Mouse (Mus musculus): ENCODE measurements around the gene Cox5a. TPM values are rescaled to one million over a fixed set of nuclear protein-coding genes. Genes with fewer than 3 reads are reported as not detected.

Cox5a gene
- total and polyA plus RNA-seq, 2 experiments: 299 to 522 TPM

GRCm38 (mm10) chr9:57552139-57552887, 31.2 kb downstream of the Cox5a start, which contains the start of gene Mpi:
Gene Mpi (minus strand): TSS chr9:57552763.
- Histone ChIP-seq H3K4me3 (ENCODE audit: insufficient read depth, low read depth, low read length) (peak within 1 kb of the TSS; percentile 84), H3K36me3 (ENCODE audit: control insufficient read depth, insufficient read depth, low read length) (no peaks in the 10 kb centered on the region; the same call in 1 of the 2 replicates), H3K27ac (replicated peaks; ENCODE audit: insufficient read depth, low read depth, low read length) (no peak within 1 kb of the TSS), H3K79me2 (ENCODE audit: control insufficient read depth, insufficient read depth, low read length) (no peaks in the 10 kb centered on the region), H3K9ac (ENCODE audit: low read depth, low read length) (peak within 1 kb of the TSS; percentile 90), H3K4me1 (ENCODE audit: control insufficient read depth, insufficient read depth, low read length) (peaks cover 11% of the 10 kb centered on the region), H3K27me3 (ENCODE audit: control insufficient read depth, insufficient read depth, low read length) (no peaks in the 10 kb centered on the region)
- WGBS: under 1% methylated on average over 28 of the region's 28 CpGs
- TF ChIP-seq POLR2A (IDR thresholded peaks at IDR 0.05; ENCODE audit: extremely low read depth, insufficient read depth, low read length) (0 out of 2 replicates have a peak, but pooled peaks have one; percentile 23), CTCF (IDR thresholded peaks at IDR 0.05; ENCODE audit: low read depth, low read length) (no peak)
- peak; percentile 59 for DNase-seq (ENCODE audit: extremely low read depth, low read depth, low spot score)

DNA sequence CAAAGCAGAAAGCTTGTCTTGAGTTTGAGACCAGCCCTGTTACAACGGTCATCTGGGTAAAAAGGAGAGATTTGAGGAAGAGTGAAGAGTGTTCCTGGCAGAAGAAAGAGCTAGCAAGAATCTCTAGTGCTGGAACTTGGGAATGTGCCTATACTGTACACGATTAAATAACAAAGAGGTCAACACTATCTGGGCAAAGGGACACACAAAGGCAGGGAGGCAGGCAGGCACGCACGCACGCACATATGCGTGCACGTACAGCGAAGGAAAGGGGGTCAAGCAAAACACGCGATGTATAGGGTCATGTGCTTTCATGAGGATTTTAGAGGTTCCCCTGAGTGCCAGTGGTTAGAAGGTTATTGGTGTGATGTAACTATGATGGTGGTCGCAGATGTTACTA, 32.0 kb downstream of the Cox5a start:
- H3K27ac ChIP-seq (replicated peaks; ENCODE audit: insufficient read depth, low read depth, low read length): no peak overlapping the region
- no peak for DNase-seq (ENCODE audit: extremely low read depth, low read depth, low spot score)
- WGBS: 85% methylated on average over 11 of the region's 11 CpGs
- H3K36me3 ChIP-seq (ENCODE audit: control insufficient read depth, insufficient read depth, low read length): no peaks in the 10 kb centered on the region
- no peaks in the 10 kb centered on the region for H3K27me3 ChIP-seq (ENCODE audit: control insufficient read depth, insufficient read depth, low read length)
- H3K4me3 ChIP-seq (ENCODE audit: insufficient read depth, low read depth, low read length): no peak overlapping the region
- no peak for TF ChIP-seq CTCF (IDR thresholded peaks at IDR 0.05; ENCODE audit: low read depth, low read length)
- no peak for TF ChIP-seq POLR2A (IDR thresholded peaks at IDR 0.05; ENCODE audit: extremely low read depth, insufficient read depth, low read length)
- H3K4me1 ChIP-seq (ENCODE audit: control insufficient read depth, insufficient read depth, low read length): peaks cover 7% of the 10 kb centered on the region
- H3K9ac ChIP-seq (ENCODE audit: low read depth, low read length): no peak overlapping the region
- no peaks in the 10 kb centered on the region for H3K79me2 ChIP-seq (ENCODE audit: control insufficient read depth, insufficient read depth, low read length)

DNA sequence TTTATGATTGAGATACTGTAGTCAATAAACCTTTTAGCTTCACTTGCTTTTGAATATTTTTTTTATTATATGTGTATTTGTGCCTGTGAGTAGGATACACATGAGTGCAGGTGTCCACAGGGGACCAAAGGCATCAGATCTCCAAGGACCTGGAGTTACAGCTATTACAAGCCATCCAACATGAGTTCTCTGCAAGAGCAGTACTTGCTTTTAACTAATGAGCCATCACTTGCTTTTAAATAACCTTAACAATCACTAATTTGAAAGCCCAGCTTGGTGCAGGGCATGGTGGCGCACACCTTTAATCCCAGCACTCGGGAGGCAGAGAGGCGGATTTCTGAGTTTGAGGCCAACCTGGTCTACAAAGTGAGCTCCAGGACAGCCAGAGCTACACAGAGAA, 33.7 kb downstream of the Cox5a start:
- no peak overlapping the region for H3K4me3 ChIP-seq (ENCODE audit: insufficient read depth, low read depth, low read length)
- no peaks in the 10 kb centered on the region for H3K36me3 ChIP-seq (ENCODE audit: control insufficient read depth, insufficient read depth, low read length)
- H3K4me1 ChIP-seq (ENCODE audit: control insufficient read depth, insufficient read depth, low read length): peaks cover 7% of the 10 kb centered on the region
- no peak for TF ChIP-seq POLR2A (IDR thresholded peaks at IDR 0.05; ENCODE audit: extremely low read depth, insufficient read depth, low read length)
- TF ChIP-seq CTCF (IDR thresholded peaks at IDR 0.05; ENCODE audit: low read depth, low read length): no peak
- WGBS: 83% methylated on average over 3 of the region's 3 CpGs
- H3K79me2 ChIP-seq (ENCODE audit: control insufficient read depth, insufficient read depth, low read length): no peaks in the 10 kb centered on the region
- H3K9ac ChIP-seq (ENCODE audit: low read depth, low read length): no peak overlapping the region
- DNase-seq (ENCODE audit: extremely low read depth, low read depth, low spot score): no peak
- H3K27me3 ChIP-seq (ENCODE audit: control insufficient read depth, insufficient read depth, low read length): no peaks in the 10 kb centered on the region
- H3K27ac ChIP-seq (replicated peaks; ENCODE audit: insufficient read depth, low read depth, low read length): no peak overlapping the region

DNA sequence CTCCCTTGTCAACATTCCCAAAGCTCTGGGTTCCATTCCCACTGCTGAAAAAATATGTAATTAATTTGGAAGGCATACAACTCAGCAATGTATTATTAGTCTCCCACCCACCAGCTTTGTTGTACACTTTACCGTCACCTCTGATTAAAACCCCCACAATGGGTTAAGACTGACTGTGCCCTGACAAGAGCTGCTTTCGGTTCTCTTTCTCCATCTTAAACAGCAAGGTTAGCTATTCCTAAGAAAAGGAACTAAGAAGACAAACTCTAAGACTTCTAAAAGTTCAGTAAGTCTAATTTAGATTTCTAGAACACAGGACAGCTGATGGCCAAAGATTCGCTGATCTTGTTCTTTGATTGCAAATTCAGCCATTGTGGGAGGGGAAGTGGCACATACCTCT, 36.1 kb downstream of the Cox5a start:
- no peak overlapping the region for H3K4me3 ChIP-seq (ENCODE audit: insufficient read depth, low read depth, low read length)

GRCm38 (mm10) chr9:57558625-57559024, 37.6 kb downstream of the Cox5a start:
- Histone ChIP-seq H3K79me2 (ENCODE audit: control insufficient read depth, insufficient read depth, low read length) (peaks cover 11% of the 10 kb centered on the region; the same call in 1 of the 2 replicates), H3K4me1 (ENCODE audit: control insufficient read depth, insufficient read depth, low read length) (peaks cover 6% of the 10 kb centered on the region), H3K36me3 (ENCODE audit: control insufficient read depth, insufficient read depth, low read length) (no peaks in the 10 kb centered on the region), H3K9ac (ENCODE audit: low read depth, low read length) (no peak overlapping the region), H3K4me3 (ENCODE audit: insufficient read depth, low read depth, low read length) (no peak overlapping the region), H3K27me3 (ENCODE audit: control insufficient read depth, insufficient read depth, low read length) (no peaks in the 10 kb centered on the region), H3K27ac (replicated peaks; ENCODE audit: insufficient read depth, low read depth, low read length) (no peak overlapping the region)
- TF ChIP-seq POLR2A (IDR thresholded peaks at IDR 0.05; ENCODE audit: extremely low read depth, insufficient read depth, low read length): no peak
- TF ChIP-seq CTCF (IDR thresholded peaks at IDR 0.05; ENCODE audit: low read depth, low read length): no peak
- WGBS: 80% methylated on average over 4 of the region's 4 CpGs
- no peak for DNase-seq (ENCODE audit: extremely low read depth, low read depth, low spot score)

More for the DNA sequence above, 36.1 kb downstream of the Cox5a start:
- Histone ChIP-seq H3K4me1 (ENCODE audit: control insufficient read depth, insufficient read depth, low read length) (peaks cover 5% of the 10 kb centered on the region), H3K9ac (ENCODE audit: low read depth, low read length) (no peak overlapping the region), H3K79me2 (ENCODE audit: control insufficient read depth, insufficient read depth, low read length) (peaks cover 7% of the 10 kb centered on the region; the same call in 1 of the 2 replicates), H3K27me3 (ENCODE audit: control insufficient read depth, insufficient read depth, low read length) (no peaks in the 10 kb centered on the region), H3K27ac (replicated peaks; ENCODE audit: insufficient read depth, low read depth, low read length) (no peak overlapping the region), H3K36me3 (ENCODE audit: control insufficient read depth, insufficient read depth, low read length) (no peaks in the 10 kb centered on the region)
- no peak for DNase-seq (ENCODE audit: extremely low read depth, low read depth, low spot score)
- TF ChIP-seq POLR2A (IDR thresholded peaks at IDR 0.05; ENCODE audit: extremely low read depth, insufficient read depth, low read length) (no peak), CTCF (IDR thresholded peaks at IDR 0.05; ENCODE audit: low read depth, low read length) (no peak)
- WGBS: 78% methylated on average over 3 of the region's 3 CpGs

- no peak overlapping the region for H3K9ac ChIP-seq (ENCODE audit: low read depth, low read length)
- no peaks in the 10 kb centered on the region for H3K27me3 ChIP-seq (ENCODE audit: control insufficient read depth, insufficient read depth, low read length)
- no peak overlapping the region for H3K4me3 ChIP-seq (ENCODE audit: insufficient read depth, low read depth, low read length)
- WGBS: 71% methylated on average over 2 of the region's 2 CpGs
- peaks cover 11% of the 10 kb centered on the region; the same call in 1 of the 2 replicates for H3K79me2 ChIP-seq (ENCODE audit: control insufficient read depth, insufficient read depth, low read length)
- TF ChIP-seq POLR2A (IDR thresholded peaks at IDR 0.05; ENCODE audit: extremely low read depth, insufficient read depth, low read length) (no peak), CTCF (IDR thresholded peaks at IDR 0.05; ENCODE audit: low read depth, low read length) (no peak)
- no peak for DNase-seq (ENCODE audit: extremely low read depth, low read depth, low spot score)
- H3K27ac ChIP-seq (replicated peaks; ENCODE audit: insufficient read depth, low read depth, low read length): no peak overlapping the region
- peaks cover 6% of the 10 kb centered on the region for H3K4me1 ChIP-seq (ENCODE audit: control insufficient read depth, insufficient read depth, low read length)
- no peaks in the 10 kb centered on the region for H3K36me3 ChIP-seq (ENCODE audit: control insufficient read depth, insufficient read depth, low read length)
These were observed 38.5 kb downstream of the Cox5a start for GRCm38 (mm10) chr9:57559568-57559967.
